Mouse (Mus musculus) thymus, postnatal 36 days (tissue): ENCODE data around the gene Myo16.

Source experiments
- DNase-seq, 2 experiments: peaks; one replicate each; pipeline ENCODE4 v3.0.0; 2022; ENCODE audit warnings: mixed read lengths in 2 of 2

The Myo16 gene

GRCm38 (mm10) chr8:10307345-10307744 lies 153.6 kb downstream of the Myo16 start:
- no peak for DNase-seq

DNA sequence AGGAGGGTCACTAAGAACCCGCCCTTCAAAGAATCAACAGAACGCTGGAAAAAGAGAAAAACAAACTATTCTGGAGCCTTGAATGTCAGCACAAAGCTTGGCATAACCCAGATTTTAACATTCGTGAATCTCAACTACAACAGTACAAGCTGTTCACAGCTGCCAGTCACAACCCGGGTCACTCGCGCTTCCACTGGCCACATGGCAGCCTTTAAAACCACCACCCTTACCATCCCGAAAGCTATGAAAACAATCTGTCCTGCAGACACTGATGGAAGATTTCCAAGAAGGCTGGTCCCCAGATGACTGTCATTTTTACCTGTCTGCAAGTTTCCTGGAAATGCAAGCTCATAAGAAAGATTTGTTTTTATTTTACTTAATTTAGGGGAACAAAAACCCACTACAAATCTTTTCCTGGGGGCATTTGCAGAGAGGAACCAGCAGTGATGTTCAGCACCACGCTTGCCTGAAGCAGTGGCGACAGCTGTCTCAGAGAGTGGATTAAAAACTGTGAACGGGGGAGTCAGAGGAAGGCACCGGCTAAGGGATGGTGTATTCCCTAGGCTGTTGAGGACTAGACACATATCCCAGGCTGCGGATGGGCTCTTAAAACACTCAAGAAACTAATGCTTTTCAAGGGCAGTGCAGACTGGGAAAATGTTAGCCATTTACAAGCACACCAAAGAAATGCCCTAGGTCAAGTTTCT lies 154.2 kb downstream of the Myo16 start:
- no peak for DNase-seq

DNA sequence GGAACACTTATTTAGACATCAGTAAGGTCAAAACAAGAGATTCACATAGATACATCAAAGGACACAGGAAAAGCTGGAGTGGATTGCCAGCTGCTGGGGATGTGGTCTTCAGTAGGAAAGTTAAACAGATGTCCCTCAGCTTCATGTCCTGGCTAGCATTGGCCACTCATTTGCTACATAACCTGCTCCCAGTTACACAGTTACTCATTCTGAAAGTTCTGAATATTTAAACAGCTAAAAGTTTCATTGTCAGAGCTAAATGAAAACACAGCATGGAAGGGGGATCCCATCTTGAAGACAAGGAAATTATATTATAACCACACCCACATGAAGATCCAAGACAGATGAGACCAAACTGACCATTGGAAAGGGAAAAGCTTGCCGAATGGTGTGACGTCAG lies 156.8 kb downstream of the Myo16 start:
- DNase-seq = no peak

- DNase-seq = no peak
Measured at GRCm38 (mm10) chr8:10312316-10312715, 158.6 kb downstream of the Myo16 start.

DNA sequence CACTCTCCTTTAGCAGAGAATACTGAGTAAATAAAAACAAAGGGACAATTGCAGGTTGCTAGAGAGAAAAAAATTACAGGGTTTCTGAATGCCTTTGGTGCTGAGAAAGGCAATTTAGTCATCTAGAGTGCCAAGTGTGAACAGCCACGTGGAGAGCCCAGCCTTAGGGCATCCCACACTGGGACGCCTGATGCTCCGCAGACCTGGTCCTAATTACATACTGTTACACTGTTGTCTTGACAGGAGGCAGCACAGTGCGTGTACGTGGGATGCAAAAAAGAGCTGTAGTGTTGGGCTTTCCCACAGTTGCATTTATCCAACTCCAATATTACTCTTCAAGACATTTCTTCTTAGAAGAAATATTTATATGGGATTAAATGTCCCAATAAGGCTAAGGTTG lies 162.5 kb downstream of the Myo16 start:
- no peak for DNase-seq

DNA sequence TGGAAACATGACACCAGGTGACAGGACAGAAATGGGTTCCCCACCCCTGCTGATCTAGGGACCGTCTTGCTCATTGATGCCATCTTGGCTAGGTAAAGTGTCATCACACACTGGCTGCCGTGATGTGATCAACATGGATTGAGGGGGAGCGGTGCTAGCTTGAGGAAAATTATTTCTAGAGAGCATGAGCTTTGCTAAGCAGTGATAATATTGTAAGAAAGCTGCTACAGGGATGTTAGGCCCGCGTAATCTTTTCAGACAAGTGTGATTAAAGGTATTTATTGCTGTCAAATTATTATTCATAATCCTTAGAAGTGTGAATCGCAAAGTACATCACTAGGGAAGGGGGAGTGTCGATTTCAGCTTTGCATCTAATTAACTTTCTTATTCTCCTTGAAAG lies 164.4 kb downstream of the Myo16 start:
- no peak for DNase-seq

GRCm38 (mm10) chr8:10350451-10350850 lies 196.7 kb downstream of the Myo16 start:
- no peak for DNase-seq

DNA sequence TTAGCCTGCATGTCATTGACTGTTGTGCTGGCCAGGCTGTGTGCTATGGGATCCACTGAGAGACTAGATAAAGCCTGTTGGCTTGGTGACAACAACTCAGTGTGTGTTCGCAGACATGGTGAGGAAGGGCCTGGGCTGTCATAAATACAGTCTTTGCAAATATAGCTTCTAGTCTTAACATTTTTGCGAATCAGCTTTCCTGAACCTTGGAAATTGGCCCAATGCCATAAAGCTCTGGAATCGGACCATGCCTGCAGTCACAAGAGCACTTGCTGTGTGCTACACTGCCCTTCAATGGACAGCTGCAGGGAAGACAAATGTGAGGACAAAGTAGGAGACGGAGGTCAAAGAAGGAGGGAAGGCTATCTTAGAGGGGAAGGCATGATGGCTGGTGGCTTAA lies 205.0 kb downstream of the Myo16 start:
- DNase-seq = no peak

DNA sequence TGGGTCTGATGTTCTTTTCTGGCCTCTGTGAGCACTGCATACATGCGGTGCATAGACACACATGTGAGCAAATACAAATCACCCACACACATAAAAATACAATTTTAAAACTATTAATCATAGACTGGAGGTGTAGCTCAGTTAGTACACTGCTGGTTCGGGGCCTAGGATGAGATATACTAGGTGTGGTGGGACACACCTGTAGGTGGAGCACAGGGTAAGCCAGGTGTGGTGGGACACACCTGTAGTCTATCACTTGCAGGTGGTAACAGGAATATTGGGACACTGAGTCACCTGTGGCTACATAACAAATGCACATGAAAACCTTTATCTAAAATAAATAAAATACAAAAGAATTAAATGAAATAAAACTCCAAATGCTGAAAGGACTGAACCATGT lies 209.2 kb downstream of the Myo16 start:
- no peak for DNase-seq

- DNase-seq = no peak
Measured at GRCm38 (mm10) chr8:10363654-10364406, 210.1 kb downstream of the Myo16 start.

DNA sequence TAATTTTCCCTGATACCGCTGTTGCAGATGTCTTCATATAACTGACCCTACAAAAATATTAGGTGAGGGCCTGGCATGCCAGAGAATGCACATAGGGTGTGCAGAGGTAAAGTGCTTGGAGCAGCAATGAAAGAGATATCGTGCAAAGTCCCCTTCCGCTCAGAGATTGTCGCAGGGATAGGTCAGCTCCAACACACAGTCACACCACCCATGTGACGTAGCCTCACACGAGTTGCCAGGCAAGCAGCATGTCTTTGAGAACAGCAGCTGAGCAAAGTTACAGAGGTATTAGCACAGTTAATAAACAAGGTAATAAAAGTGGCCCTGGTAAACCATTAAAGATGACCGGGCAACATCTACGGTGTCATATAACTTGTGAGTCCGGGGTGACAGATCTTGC lies 212.4 kb downstream of the Myo16 start:
- no peak for DNase-seq

DNA sequence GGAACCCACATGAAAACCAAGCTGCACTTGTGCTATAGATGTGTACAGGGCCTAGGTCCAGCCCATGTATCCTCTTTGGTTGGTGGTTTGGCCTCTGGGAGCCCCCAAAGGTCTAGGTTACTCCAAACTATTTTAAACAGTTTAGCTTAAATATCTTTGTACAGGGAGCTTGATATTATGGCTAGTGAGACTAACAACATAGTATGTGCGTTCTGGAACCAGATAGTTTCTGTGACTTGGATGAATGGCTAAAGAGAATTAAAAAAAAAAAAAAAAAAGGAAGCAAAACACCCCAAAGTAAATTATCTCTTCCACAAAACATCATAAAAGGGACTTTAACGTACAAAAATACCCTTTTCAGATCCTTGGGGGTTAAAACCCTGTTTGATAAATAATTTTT lies 218.9 kb downstream of the Myo16 start:
- DNase-seq = no peak

- DNase-seq = no peak
Measured at GRCm38 (mm10) chr8:10387143-10387542, 233.4 kb downstream of the Myo16 start.

DNA sequence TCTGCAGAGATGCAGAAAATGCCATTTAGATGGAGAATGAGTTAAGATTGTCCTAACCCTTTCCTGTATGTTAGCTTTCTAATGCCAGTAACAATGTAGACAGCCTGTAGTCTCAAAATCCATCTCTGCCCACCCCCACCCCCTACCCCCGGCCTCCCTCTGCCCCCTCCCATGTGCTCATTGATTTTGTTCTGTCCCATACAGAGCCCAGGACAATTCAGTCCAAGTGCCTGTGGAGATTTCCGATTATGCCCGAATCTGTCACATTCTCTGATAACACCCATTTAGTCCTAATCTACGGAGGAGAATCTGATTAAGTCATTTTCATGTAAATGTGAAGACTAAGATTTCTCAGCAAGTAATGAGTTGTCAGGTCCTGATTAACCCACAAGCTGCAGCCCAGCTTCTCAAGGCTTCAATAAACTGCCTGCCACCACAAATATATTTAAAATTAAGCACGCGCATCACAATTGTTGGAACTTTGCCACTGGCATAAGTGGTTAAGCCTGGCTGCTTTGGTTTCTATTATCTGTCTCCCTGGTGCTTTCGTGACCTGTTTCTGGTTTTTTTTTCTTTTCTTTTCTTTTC lies 237.5 kb downstream of the Myo16 start:
- DNase-seq = no peak

- no peak for DNase-seq
Measured at GRCm38 (mm10) chr8:10391913-10392312, 238.2 kb downstream of the Myo16 start.

DNA sequence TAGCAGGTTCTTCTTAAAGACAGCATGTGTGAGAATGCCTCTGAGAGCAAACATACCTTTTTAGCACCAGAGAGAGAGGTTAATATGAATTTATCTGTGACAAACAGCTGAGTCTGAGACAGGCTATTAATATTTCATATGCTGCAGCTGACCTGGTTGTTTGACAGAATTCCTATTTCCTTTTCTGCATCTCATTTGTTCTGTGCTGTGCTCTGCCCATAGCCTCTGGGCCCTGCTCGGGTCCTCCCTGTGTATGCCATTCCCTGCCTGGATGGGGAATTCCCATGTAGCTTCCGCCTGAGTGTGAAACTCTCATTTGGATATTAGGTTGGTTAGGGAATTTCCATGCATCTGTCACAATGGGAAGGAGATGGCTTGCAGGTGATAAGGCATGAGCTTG lies 240.8 kb downstream of the Myo16 start:
- DNase-seq = no peak

DNA sequence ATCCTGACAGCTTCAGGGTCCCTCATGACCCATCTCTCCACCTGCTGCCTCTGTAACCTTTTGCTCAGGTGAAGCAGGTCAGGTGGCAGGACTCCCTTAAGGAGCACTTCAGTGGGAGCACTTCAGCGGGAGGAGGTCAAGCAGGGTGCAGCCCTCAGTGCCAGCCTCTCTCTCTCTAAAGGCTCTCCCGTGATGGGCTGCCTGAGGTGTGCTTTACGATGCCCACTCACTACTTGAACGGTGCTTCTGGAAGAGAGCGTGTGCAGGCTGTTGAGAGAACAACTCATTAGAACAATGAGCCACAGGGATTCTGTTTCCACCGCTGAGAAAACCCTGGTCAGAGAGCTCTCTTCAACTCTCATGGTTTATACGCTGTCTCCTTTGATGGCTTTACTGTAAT lies 241.4 kb downstream of the Myo16 start:
- DNase-seq = no peak

GRCm38 (mm10) chr8:10402606-10403005 lies 248.9 kb downstream of the Myo16 start:
- no peak for DNase-seq

- peak; percentile 22 to 29 for DNase-seq
Measured at GRCm38 (mm10) chr8:10405469-10405868, 251.8 kb downstream of the Myo16 start.

DNA sequence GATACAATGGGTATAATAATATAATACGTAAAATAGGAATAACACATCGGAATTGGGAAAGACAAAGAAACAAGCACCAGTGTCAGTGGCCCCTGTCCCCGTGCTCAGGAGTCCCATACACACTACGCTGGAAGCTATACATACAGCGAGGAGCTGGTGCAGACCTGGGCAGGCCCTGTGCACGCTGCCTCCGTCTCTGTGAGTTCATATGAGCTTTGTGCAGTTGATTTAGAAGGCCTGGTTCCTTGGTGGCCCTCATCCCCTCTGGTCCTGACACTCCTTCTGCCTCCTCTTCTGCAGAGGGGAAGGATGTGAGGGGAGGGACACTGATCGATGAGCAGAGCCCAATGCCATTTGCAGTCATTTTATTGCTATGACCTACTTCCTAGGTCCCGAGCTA lies 255.3 kb downstream of the Myo16 start:
- DNase-seq = no peak

- DNase-seq = no peak
Measured at GRCm38 (mm10) chr8:10411511-10411910, 257.8 kb downstream of the Myo16 start.

DNA sequence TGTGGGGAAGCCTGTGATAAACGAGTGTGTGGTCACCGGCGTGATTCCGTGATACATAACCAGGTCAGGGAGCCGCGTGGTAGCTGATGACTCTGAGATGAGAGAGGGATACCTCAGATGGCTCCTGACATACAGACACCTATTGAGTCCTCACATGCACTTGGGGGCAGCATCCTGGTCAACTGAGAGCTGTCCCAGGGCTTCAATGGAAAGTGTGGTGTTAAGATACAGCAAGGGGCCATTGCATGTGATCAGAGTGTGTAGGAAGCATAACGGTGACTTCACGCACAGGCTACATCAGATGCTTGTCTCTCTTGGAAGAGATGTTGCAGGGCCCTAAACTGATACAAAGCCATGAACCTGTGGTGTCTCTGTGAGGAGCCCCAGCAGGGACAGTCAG lies 260.2 kb downstream of the Myo16 start:
- DNase-seq = no peak

- peak; percentile 25 to 41 for DNase-seq
Measured at GRCm38 (mm10) chr8:10414684-10415212, 261.0 kb downstream of the Myo16 start.

GRCm38 (mm10) chr8:10415288-10415687 lies 261.6 kb downstream of the Myo16 start:
- no peak for DNase-seq
